Mouse (Mus musculus): ENCODE measurements around the gene Tmem199. TPM values are rescaled to one million over a fixed set of nuclear protein-coding genes. Genes with fewer than 3 reads are reported as not detected.

Tmem199 gene
- polyA plus RNA-seq, 1 experiment: 8.7 TPM

- Histone ChIP-seq H3K36me3 (ENCODE audit: control insufficient read depth, insufficient read depth, low read length) (no peaks in the 10 kb centered on the region), H3K4me1 (ENCODE audit: control insufficient read depth, insufficient read depth, insufficient read length) (no peaks in the 10 kb centered on the region), H3K27ac (ENCODE audit: insufficient read depth, low read length) (no peak overlapping the region), H3K4me3 (ENCODE audit: extremely low read depth, insufficient read depth, insufficient read length) (no peak overlapping the region), H3K27me3 (ENCODE audit: control insufficient read depth, insufficient read depth, low read length) (no peaks in the 10 kb centered on the region)
- TF ChIP-seq CTCF (IDR thresholded peaks at IDR 0.05; ENCODE audit: extremely low read depth, insufficient read depth, insufficient read length, insufficient replicate concordance): no peak
- TF ChIP-seq POLR2A (IDR thresholded peaks at IDR 0.05; ENCODE audit: low read depth, low read length): no peak
- no peak for DNase-seq (ENCODE audit: low read depth in 1 of 2, low spot score in 2 of 2)
- 82% methylated on average over 17 of the region's 17 CpGs for WGBS
These were observed 53.2 kb downstream of the Tmem199 start for GRCm38 (mm10) chr11:78458740-78459139.

Other genes starting within 250 kb of the Tmem199 start
- 0.22 and 0.32 TPM in 2 replicates for gene BC030499, start 221.3 kb downstream of the Tmem199 start, polyA plus RNA-seq (2012; rRNA removed)
- 7.2 and 10.2 TPM in 2 replicates for gene Spag5, start 210.6 kb downstream of the Tmem199 start, polyA plus RNA-seq (2012; rRNA removed)
- 3.6 and 4.4 TPM in 2 replicates for gene Aldoc, start 189.2 kb downstream of the Tmem199 start, polyA plus RNA-seq (2012; rRNA removed)
- gene Pigs, start 183.8 kb downstream of the Tmem199 start, polyA plus RNA-seq (2012; rRNA removed): 66.7 and 81.9 TPM in 2 replicates
- gene Unc119, start 168.7 kb downstream of the Tmem199 start, polyA plus RNA-seq (2012; rRNA removed): 66.6 and 81.6 TPM in 2 replicates
- gene Foxn1, start 125.6 kb downstream of the Tmem199 start, polyA plus RNA-seq (2012; rRNA removed): not detected in 2 replicates
- 0.28 and 0.41 TPM in 2 replicates for gene Slc13a2, start 90.0 kb downstream of the Tmem199 start, polyA plus RNA-seq (2012; rRNA removed)
- gene Slc46a1, start 46.5 kb downstream of the Tmem199 start, polyA plus RNA-seq (2012; rRNA removed): 5.5 and 6.1 TPM in 2 replicates
- gene Sarm1, start 14.4 kb downstream of the Tmem199 start, polyA plus RNA-seq (2012; rRNA removed): 0.51 and 1.0 TPM in 2 replicates
- gene Vtn, start 13.1 kb downstream of the Tmem199 start, polyA plus RNA-seq (2012; rRNA removed): 2.6 and 3.0 TPM in 2 replicates
- not detected in 2 replicates for gene Sebox, start 8.7 kb downstream of the Tmem199 start, polyA plus RNA-seq (2012; rRNA removed)
- gene Poldip2, start within 50 bp of the Tmem199 start, polyA plus RNA-seq (2012; rRNA removed): 21.0 and 22.7 TPM in 2 replicates
- gene Tnfaip1, start 24.2 kb upstream of the Tmem199 start, polyA plus RNA-seq (2012; rRNA removed): 10.4 and 11.8 TPM in 2 replicates
- gene Ift20, start 24.2 kb upstream of the Tmem199 start, polyA plus RNA-seq (2012; rRNA removed): 41.7 and 44.8 TPM in 2 replicates
- 15.6 and 19.9 TPM in 2 replicates for gene Tmem97, start 38.6 kb upstream of the Tmem199 start, polyA plus RNA-seq (2012; rRNA removed)
- 13.8 and 24.0 TPM in 2 replicates for gene Nlk, start 185.2 kb upstream of the Tmem199 start, polyA plus RNA-seq (2012; rRNA removed)
- 38.0 and 42.1 TPM in 2 replicates for gene Ccnq, start 239.6 kb upstream of the Tmem199 start, polyA plus RNA-seq (2012; rRNA removed)